Mouse (Mus musculus): ENCODE results near the gene Cbx8. TPM values are rescaled to one million over a fixed set of nuclear protein-coding genes. Genes with fewer than 3 reads are reported as not detected.

Gene Cbx8
- total and polyA plus RNA-seq, 3 experiments = not detected

DNA sequence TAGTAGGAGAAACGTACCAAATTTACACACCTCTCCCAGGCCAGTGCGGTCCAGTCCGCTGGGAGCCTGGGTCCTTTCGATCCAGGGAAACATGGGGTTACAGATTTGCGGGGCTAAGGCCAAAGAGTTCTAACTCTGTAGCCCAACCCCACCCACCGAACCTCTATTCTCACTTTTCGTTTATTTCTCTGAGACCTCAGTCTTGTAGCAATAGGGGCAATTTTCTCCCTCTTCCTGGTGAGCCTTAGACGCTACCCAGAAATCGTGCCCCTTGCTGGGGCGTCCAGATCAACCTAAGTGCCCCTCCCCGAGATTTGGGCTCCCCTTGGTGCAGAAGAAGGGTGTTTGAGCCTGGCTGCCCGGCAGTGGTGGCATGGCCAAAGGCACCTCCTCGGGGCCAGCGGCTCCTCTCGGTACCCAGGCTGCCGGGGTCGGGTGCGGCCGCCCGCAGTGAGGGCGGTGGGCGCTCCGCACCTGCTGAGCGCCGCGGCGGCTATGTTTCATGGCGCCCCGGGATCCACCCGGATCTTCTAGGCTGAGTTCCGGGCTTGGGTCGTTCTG is 14.9 kb upstream of the Cbx8 start:
- ATAC-seq (ENCODE audit: extremely low read depth, insufficient number of reproducible peaks, low FRiP score, poor library complexity, severe bottlenecking) (no peak), DNase-seq (ENCODE audit: low spot score) (no peak)
- TF ChIP-seq TAL1 (conservative IDR thresholded peaks at IDR 0.05; ENCODE audit: low read depth, low read length) (no peak), POLR2AphosphoS5 (IDR thresholded peaks at IDR 0.05; ENCODE audit: insufficient replicate concordance, low read depth, low read length) (no peak), GATA2 (IDR thresholded peaks at IDR 0.05; ENCODE audit: borderline replicate concordance, low read depth, low read length) (no peak), CTCF (IDR thresholded peaks at IDR 0.05; ENCODE audit: low read depth, low read length) (no peak), GATA1 (IDR thresholded peaks at IDR 0.05; ENCODE audit: borderline replicate concordance, low read length) (no peak)
- Histone ChIP-seq H3K9me3 (replicated peaks) (peaks cover 99% of the 10 kb centered on the region), H3K27me3 (ENCODE audit: insufficient read depth, low read length) (0 out of 2 replicates have a peak, but pooled peaks cover 2% of the 10 kb centered on the region), H3K4me3 (ENCODE audit: low read depth, low read length) (no peak overlapping the region; the same call in 1 of the 2 replicates), H3K4me1 (ENCODE audit: insufficient read depth, low read depth, low read length) (no peaks in the 10 kb centered on the region), H3K36me3 (replicated peaks) (no peaks in the 10 kb centered on the region)

DNA sequence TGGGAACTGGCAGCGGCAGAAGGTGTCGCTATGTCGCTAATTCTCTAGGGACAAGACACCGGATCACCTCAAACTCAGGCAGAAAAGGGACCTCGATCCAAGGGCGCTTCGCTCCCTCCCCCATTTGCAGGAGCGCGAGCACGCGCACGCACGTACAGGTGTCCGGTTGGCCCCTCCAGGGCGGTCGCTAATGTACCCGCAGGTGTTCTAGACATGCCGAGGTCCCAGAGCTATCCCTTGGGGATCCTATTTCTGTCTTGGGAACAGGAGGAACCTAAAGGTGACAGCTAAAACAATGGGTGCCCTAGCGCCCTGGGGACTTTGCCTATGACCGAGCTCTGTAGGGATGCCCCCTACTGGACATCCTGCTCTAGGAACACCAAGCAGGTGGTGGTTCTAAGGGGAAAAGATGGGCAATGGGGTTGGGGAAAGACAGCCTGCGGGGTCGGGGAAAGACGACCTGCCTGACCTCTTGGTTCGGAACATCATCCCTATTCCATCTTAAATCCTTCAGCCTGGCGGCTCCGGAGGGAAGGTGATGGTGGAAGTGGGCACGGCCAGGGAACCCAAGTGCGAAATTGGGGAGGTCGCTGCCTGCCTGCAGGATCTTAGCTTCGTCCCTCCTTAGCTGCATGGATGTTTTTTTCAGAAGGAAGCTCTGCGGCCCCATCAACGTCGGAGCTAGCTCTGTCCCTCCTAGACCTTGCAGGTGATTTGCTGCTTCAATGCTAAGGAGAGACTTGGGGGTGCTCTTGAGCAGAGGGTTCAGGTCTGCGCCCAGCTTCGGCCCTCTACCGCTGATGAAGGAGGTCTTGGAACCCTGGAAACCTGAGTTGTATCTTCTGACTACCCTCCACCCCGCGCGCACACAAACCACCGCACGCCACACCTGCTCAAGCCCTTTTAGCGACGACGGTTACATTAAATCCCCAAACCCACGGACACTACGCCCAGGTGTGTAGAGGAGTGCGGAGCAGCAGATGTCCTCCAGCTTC is 13.9 kb upstream of the Cbx8 start:
- TF ChIP-seq CTCF (IDR thresholded peaks at IDR 0.05; ENCODE audit: low read depth, low read length) = no peak
- TF ChIP-seq GATA1 (IDR thresholded peaks at IDR 0.05; ENCODE audit: borderline replicate concordance, low read length) = no peak
- H3K36me3 ChIP-seq (replicated peaks) = no peaks in the 10 kb centered on the region
- DNase-seq (ENCODE audit: low spot score) (no peak), ATAC-seq (ENCODE audit: extremely low read depth, insufficient number of reproducible peaks, low FRiP score, poor library complexity, severe bottlenecking) (no peak)
- H3K27me3 ChIP-seq (ENCODE audit: insufficient read depth, low read length) = 0 out of 2 replicates have a peak, but pooled peaks cover 2% of the 10 kb centered on the region
- peaks cover 99% of the 10 kb centered on the region for H3K9me3 ChIP-seq (replicated peaks)
- peak overlapping the region; percentile 35; the same call in 1 of the 2 replicates for H3K4me3 ChIP-seq (ENCODE audit: low read depth, low read length)
- no peaks in the 10 kb centered on the region for H3K4me1 ChIP-seq (ENCODE audit: insufficient read depth, low read depth, low read length)

DNA sequence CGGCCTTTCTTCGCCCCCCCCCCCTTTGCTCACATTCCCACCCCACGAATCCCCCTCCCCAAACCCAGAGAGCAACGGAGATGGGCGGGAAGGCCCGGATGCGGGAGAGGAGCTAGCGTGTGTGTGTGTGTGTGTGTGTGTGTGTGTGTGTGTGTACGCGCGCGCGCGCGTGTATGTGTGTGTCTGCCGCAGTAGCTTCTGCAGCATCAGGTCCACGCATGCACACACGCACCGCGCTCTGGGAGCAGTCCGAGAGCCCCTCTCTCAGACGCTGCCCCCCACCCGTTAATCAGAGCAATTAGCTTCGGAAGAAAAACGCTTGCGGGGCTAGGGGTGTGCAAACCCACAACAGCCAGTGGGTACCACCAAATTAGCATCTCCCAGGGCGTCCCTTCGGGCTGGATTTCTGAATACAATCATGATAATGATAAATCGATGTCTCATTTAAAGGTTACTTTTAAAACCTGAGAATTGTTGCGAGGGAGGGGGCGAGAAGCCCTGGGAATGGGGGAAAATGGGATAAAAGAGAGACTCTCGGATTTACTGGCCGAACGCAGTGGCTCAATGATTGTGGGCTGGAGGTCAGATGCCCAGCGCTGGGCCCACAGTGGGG is 13.1 kb upstream of the Cbx8 start:
- ATAC-seq (ENCODE audit: extremely low read depth, insufficient number of reproducible peaks, low FRiP score, poor library complexity, severe bottlenecking) (no peak), DNase-seq (ENCODE audit: low spot score) (no peak)
- 0 out of 2 replicates have a peak, but pooled peaks cover 2% of the 10 kb centered on the region for H3K27me3 ChIP-seq (ENCODE audit: insufficient read depth, low read length)
- H3K36me3 ChIP-seq (replicated peaks) = no peaks in the 10 kb centered on the region
- no peaks in the 10 kb centered on the region for H3K4me1 ChIP-seq (ENCODE audit: insufficient read depth, low read depth, low read length)
- H3K4me3 ChIP-seq (ENCODE audit: low read depth, low read length) = no peak overlapping the region; the same call in 1 of the 2 replicates
- H3K9me3 ChIP-seq (replicated peaks) = peaks cover 97% of the 10 kb centered on the region
- TF ChIP-seq TAL1 (conservative IDR thresholded peaks at IDR 0.05; ENCODE audit: low read depth, low read length) (no peak), GATA1 (IDR thresholded peaks at IDR 0.05; ENCODE audit: borderline replicate concordance, low read length) (no peak), CTCF (IDR thresholded peaks at IDR 0.05; ENCODE audit: low read depth, low read length) (no peak), POLR2AphosphoS5 (IDR thresholded peaks at IDR 0.05; ENCODE audit: insufficient replicate concordance, low read depth, low read length) (no peak), GATA2 (IDR thresholded peaks at IDR 0.05; ENCODE audit: borderline replicate concordance, low read depth, low read length) (no peak)

DNA sequence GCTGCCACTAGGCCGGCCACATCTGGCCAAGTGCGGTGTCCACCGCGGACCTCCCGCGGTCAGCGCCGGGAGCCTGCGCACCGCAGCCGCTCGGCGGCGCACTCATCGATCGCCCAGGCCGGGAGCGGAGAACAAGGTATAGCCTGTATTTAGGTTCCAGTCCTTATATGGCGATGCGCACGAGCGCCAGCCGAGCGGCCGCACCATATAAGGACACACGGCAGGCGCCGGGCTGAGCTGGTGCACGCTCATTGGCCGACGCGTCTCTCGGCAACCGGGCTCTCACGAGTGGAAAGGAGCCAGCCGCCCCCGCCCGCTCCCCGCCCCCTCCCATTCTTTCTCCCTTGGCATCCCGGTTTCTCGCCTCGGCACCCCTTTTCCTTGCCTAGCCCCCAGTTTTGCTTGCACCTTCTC is 12.5 kb upstream of the Cbx8 start:
- Histone ChIP-seq H3K4me3 (ENCODE audit: low read depth, low read length) (no peak overlapping the region; the same call in 1 of the 2 replicates), H3K4me1 (ENCODE audit: insufficient read depth, low read depth, low read length) (no peaks in the 10 kb centered on the region), H3K27me3 (ENCODE audit: insufficient read depth, low read length) (no peaks in the 10 kb centered on the region), H3K36me3 (replicated peaks) (no peaks in the 10 kb centered on the region), H3K9me3 (replicated peaks) (peaks cover 95% of the 10 kb centered on the region)
- no peak for TF ChIP-seq POLR2AphosphoS5 (IDR thresholded peaks at IDR 0.05; ENCODE audit: insufficient replicate concordance, low read depth, low read length)
- TF ChIP-seq TAL1 (conservative IDR thresholded peaks at IDR 0.05; ENCODE audit: low read depth, low read length) = no peak
- TF ChIP-seq GATA1 (IDR thresholded peaks at IDR 0.05; ENCODE audit: borderline replicate concordance, low read length) = no peak
- TF ChIP-seq GATA2 (IDR thresholded peaks at IDR 0.05; ENCODE audit: borderline replicate concordance, low read depth, low read length) = no peak
- no peak for TF ChIP-seq CTCF (IDR thresholded peaks at IDR 0.05; ENCODE audit: low read depth, low read length)
- DNase-seq (ENCODE audit: low spot score) (no peak), ATAC-seq (ENCODE audit: extremely low read depth, insufficient number of reproducible peaks, low FRiP score, poor library complexity, severe bottlenecking) (no peak)

DNA sequence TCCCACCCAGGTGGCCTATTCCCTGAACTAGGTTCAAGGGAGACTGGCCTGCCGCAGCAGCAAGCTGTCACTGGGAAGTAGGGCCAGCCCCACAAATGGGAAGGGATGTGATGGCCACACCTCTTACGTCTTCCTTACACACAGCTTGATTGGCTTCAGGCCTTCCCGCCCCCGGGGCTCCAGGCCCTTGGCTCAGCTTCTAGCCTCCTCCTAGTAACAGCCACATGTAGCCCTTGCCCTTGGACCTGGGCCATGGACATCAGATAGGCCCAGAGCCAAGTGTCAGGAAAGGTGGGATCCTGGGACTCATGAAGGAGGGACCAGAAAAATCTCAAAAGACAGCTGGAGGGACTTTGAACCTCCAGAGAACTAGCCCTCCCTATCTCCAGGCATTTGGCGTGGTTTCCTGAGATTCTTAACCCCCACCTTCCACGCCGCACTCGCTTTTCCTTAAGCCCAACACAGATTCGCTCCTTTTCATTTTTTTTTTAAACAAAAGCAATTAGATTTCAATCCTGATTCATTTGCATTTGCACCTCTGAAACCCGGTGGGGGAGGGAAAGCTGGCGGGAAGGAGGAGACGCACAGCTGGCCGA is 12.0 kb upstream of the Cbx8 start:
- Histone ChIP-seq H3K4me3 (ENCODE audit: low read depth, low read length) (peak overlapping the region; percentile 27; the same call in 1 of the 2 replicates), H3K27me3 (ENCODE audit: insufficient read depth, low read length) (no peaks in the 10 kb centered on the region), H3K36me3 (replicated peaks) (no peaks in the 10 kb centered on the region), H3K4me1 (ENCODE audit: insufficient read depth, low read depth, low read length) (no peaks in the 10 kb centered on the region), H3K9me3 (replicated peaks) (peaks cover 94% of the 10 kb centered on the region)
- TF ChIP-seq TAL1 (conservative IDR thresholded peaks at IDR 0.05; ENCODE audit: low read depth, low read length) = no peak
- TF ChIP-seq CTCF (IDR thresholded peaks at IDR 0.05; ENCODE audit: low read depth, low read length) = no peak
- DNase-seq (ENCODE audit: low spot score) (no peak), ATAC-seq (ENCODE audit: extremely low read depth, insufficient number of reproducible peaks, low FRiP score, poor library complexity, severe bottlenecking) (no peak)

Measured in G1E (cell line).